Mouse (Mus musculus): Measurements from ENCODE around the gene Pou2f3. TPM values are rescaled to one million over a fixed set of nuclear protein-coding genes. Genes with fewer than 3 reads are reported as not detected.

Gene Pou2f3
- polyA plus RNA-seq, 1 experiment from 2014 or later: 0.89 TPM

DNA sequence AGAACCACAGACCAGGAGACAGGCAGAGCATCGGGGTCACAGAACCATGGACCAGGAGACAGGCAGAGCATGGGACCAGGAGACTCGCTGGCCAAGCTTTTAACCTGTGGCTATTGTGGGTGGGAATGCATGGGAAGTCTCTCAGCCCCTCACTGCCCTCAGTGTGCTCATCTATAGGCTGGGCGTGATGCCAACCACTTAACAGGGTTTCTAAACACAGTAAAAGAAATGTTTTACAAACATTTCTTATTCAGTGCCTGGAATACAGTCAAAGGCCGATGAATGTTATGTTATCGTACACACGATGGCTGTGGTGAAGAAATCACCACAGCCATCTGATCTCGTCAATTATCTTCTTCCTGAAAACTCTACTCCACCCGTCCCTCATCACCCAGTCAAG lies 43.1 kb downstream of the Pou2f3 start:
- Histone ChIP-seq H3K27ac (ENCODE audit: low read depth) (no peak overlapping the region), H3K9ac (ENCODE audit: low read length) (no peak overlapping the region), H3K27me3 (replicated peaks; ENCODE audit: control insufficient read depth, insufficient read depth, low read length) (no peaks in the 10 kb centered on the region), H3K36me3 (ENCODE audit: control insufficient read depth, insufficient read depth, low read length) (no peaks in the 10 kb centered on the region), H3K4me2 (ENCODE audit: low read length) (no peak overlapping the region), H3K4me1 (replicated peaks; ENCODE audit: control insufficient read depth, insufficient read depth, low read length) (no peaks in the 10 kb centered on the region; the same call in 1 of the 2 replicates), H3K4me3 (ENCODE audit: low read depth, low read length) (no peak overlapping the region), H3K9me3 (ENCODE audit: control insufficient read depth, low read length) (0 out of 2 replicates have a peak, but pooled peaks cover 2% of the 10 kb centered on the region)
- ATAC-seq (replicated peaks; ENCODE audit: low FRiP score, low TSS enrichment, low read depth): no peak
- no peak for DNase-seq (ENCODE audit: low spot score)
- 50% methylated on average over 8 of the region's 8 CpGs for WGBS

DNA sequence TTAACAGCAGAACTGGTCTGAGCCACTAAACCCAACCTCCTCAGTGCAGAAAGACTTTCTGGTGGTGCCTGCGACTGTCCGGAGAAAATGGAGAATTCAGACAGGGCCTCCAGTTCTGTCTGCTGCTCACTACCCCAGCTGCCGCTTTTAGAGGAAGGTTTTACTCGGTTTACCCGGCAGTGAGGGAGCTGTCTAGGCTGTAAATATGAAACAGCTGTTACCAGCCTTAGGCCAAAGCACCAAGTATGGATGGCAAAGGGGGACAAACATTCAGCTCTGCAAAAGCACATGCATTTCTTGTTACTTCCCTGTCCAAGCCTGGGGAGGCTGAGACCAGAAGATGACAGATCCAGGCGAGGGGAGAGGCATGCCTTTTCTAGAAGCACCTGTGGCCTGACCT lies 43.8 kb downstream of the Pou2f3 start:
- DNase-seq (ENCODE audit: low spot score): no peak
- Histone ChIP-seq H3K4me1 (replicated peaks; ENCODE audit: control insufficient read depth, insufficient read depth, low read length) (no peaks in the 10 kb centered on the region; the same call in 1 of the 2 replicates), H3K9me3 (ENCODE audit: control insufficient read depth, low read length) (0 out of 2 replicates have a peak, but pooled peaks cover 2% of the 10 kb centered on the region), H3K4me2 (ENCODE audit: low read length) (no peak overlapping the region), H3K27me3 (replicated peaks; ENCODE audit: control insufficient read depth, insufficient read depth, low read length) (no peaks in the 10 kb centered on the region), H3K4me3 (ENCODE audit: low read depth, low read length) (no peak overlapping the region), H3K36me3 (ENCODE audit: control insufficient read depth, insufficient read depth, low read length) (no peaks in the 10 kb centered on the region), H3K27ac (ENCODE audit: low read depth) (no peak overlapping the region), H3K9ac (ENCODE audit: low read length) (no peak overlapping the region)
- ATAC-seq (replicated peaks; ENCODE audit: low FRiP score, low TSS enrichment, low read depth): no peak
- WGBS: 57% methylated on average over 6 of the region's 6 CpGs

DNA sequence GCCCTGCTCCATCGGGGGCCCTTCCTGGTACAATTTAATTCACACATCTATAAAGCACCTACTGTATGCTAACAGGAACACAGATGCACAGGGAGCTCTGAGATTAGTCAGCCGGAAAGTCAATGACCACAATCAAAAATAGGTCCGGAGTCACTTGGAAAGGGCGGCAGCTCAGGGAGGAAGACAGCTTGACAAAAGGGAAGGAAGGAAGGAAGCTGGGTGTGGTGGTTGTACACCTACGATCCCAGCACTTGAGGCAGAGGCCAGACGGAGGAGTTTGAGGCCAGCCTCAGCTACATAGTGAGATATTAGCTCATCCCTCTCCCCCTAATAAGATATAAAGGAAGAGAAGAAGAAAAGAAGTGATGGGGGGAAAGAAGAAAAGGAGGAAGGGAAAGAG lies 54.2 kb downstream of the Pou2f3 start:
- Histone ChIP-seq H3K4me3 (ENCODE audit: low read depth, low read length) (no peak overlapping the region), H3K4me2 (ENCODE audit: low read length) (no peak overlapping the region), H3K4me1 (replicated peaks; ENCODE audit: control insufficient read depth, insufficient read depth, low read length) (no peaks in the 10 kb centered on the region), H3K9ac (ENCODE audit: low read length) (no peak overlapping the region), H3K36me3 (ENCODE audit: control insufficient read depth, insufficient read depth, low read length) (no peaks in the 10 kb centered on the region), H3K9me3 (ENCODE audit: control insufficient read depth, low read length) (no peaks in the 10 kb centered on the region), H3K27me3 (replicated peaks; ENCODE audit: control insufficient read depth, insufficient read depth, low read length) (no peaks in the 10 kb centered on the region), H3K27ac (ENCODE audit: low read depth) (no peak overlapping the region)
- DNase-seq (ENCODE audit: low spot score) (no peak), ATAC-seq (replicated peaks; ENCODE audit: low FRiP score, low TSS enrichment, low read depth) (no peak)
- WGBS: 83% methylated on average over 6 of the region's 6 CpGs

DNA sequence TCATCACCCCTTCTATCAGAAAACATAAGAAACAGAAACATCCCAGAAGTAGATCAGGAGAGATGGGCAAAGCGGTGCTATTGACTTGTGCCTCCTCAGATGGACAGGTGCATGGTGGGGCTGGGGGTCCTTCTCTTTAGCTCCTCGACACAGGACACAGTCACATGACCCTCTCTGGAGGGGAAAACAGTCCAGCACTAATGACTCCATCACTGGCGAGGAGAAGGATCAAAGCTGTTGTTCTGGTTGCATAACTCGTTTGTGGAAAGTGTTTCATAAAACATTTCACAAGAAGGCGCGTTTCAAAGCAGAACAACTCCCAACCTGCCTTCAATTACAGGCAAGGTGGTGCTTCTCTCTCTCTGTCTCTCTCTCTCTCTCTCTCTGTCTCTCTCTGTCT lies 58.4 kb downstream of the Pou2f3 start:
- DNase-seq (ENCODE audit: low spot score) (no peak), ATAC-seq (replicated peaks; ENCODE audit: low FRiP score, low TSS enrichment, low read depth) (no peak)
- Histone ChIP-seq H3K9me3 (ENCODE audit: control insufficient read depth, low read length) (no peaks in the 10 kb centered on the region), H3K4me1 (replicated peaks; ENCODE audit: control insufficient read depth, insufficient read depth, low read length) (0 out of 2 replicates have a peak, but pooled peaks cover 5% of the 10 kb centered on the region), H3K36me3 (ENCODE audit: control insufficient read depth, insufficient read depth, low read length) (no peaks in the 10 kb centered on the region), H3K27me3 (replicated peaks; ENCODE audit: control insufficient read depth, insufficient read depth, low read length) (no peaks in the 10 kb centered on the region), H3K4me2 (ENCODE audit: low read length) (no peak overlapping the region), H3K9ac (ENCODE audit: low read length) (no peak overlapping the region), H3K4me3 (ENCODE audit: low read depth, low read length) (no peak overlapping the region), H3K27ac (ENCODE audit: low read depth) (no peak overlapping the region)
- 85% methylated on average over 6 of the region's 6 CpGs for WGBS

DNA sequence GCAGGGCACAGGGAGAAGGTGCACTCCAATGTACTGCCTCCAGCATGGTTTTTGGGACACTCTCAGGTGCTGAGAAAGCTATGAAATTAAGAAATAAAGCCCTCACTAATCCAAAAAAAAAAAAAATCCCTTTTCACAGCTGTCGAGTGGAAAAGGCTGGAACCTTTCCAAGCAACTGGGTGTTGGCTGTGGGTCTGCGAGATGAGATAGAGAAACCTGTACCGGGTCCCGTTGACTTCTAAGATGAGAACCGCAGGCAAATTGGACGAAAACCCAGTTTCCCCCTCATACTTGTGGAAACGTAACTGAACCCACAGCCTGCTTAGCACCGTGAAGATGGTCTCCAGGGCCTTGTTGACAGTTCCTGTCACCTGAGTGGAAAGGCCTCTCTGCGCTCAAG lies 59.2 kb downstream of the Pou2f3 start:
- ATAC-seq (replicated peaks; ENCODE audit: low FRiP score, low TSS enrichment, low read depth) (no peak), DNase-seq (ENCODE audit: low spot score) (no peak)
- H3K9ac ChIP-seq (ENCODE audit: low read length): no peak overlapping the region
- no peaks in the 10 kb centered on the region for H3K36me3 ChIP-seq (ENCODE audit: control insufficient read depth, insufficient read depth, low read length)
- H3K4me3 ChIP-seq (ENCODE audit: low read depth, low read length): no peak overlapping the region
- 0 out of 2 replicates have a peak, but pooled peaks cover 5% of the 10 kb centered on the region for H3K4me1 ChIP-seq (replicated peaks; ENCODE audit: control insufficient read depth, insufficient read depth, low read length)
- 74% methylated on average over 9 of the region's 9 CpGs for WGBS
- no peaks in the 10 kb centered on the region for H3K27me3 ChIP-seq (replicated peaks; ENCODE audit: control insufficient read depth, insufficient read depth, low read length)
- no peaks in the 10 kb centered on the region for H3K9me3 ChIP-seq (ENCODE audit: control insufficient read depth, low read length)
- no peak overlapping the region for H3K27ac ChIP-seq (ENCODE audit: low read depth)
- no peak overlapping the region for H3K4me2 ChIP-seq (ENCODE audit: low read length)

DNA sequence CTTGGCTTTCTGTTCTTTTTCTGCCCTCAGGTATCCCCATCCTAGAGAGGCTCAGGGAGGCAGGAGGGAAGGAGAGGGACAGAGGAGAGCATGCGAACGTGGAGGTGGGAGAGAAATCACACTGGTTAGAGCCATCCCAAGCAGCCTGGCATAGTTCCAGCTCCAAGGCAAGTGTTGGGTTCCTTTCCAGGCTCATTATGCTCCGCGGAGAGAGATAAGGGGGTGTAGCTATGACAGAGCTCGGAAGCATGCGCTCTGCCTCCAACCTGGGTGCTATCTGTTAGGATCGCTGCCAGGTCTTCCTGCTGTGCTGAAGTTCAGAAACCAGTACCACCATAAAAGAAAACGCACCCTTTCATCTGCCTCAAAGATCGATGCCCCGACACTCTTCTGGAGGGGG lies 60.1 kb downstream of the Pou2f3 start:
- peak; percentile 87 for ATAC-seq (replicated peaks; ENCODE audit: low FRiP score, low TSS enrichment, low read depth)
- WGBS: 22% methylated on average over 10 of the region's 10 CpGs

DNA sequence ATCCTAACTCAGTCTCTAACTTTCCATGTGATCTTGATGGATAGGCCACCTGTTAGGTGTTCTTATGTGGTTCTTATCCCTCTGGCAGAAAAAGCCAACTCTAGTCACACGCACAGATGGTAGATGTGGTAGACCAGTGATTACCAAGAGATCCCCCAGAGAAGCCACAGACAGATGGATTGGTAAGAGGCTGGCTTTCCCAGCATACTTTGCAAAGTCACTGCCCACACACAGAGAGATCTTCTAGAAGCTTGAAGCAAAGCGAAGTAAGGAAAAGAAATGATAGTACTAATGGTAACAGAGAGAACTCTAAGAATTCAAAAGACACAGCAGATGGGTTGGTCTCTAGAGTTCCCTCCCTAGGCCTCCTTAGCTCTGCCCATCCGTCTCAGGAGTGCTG lies 60.7 kb downstream of the Pou2f3 start:
- H3K27ac ChIP-seq (ENCODE audit: low read depth): no peak overlapping the region
- H3K9ac ChIP-seq (ENCODE audit: low read length): no peak overlapping the region
- no peak for DNase-seq (ENCODE audit: low spot score)
- H3K36me3 ChIP-seq (ENCODE audit: control insufficient read depth, insufficient read depth, low read length): no peaks in the 10 kb centered on the region
- peaks cover 5% of the 10 kb centered on the region; the same call in 1 of the 2 replicates for H3K4me1 ChIP-seq (replicated peaks; ENCODE audit: control insufficient read depth, insufficient read depth, low read length)
- H3K4me2 ChIP-seq (ENCODE audit: low read length): no peak overlapping the region
- 79% methylated on average over 3 of the region's 3 CpGs for WGBS
- H3K27me3 ChIP-seq (replicated peaks; ENCODE audit: control insufficient read depth, insufficient read depth, low read length): no peaks in the 10 kb centered on the region
- H3K9me3 ChIP-seq (ENCODE audit: control insufficient read depth, low read length): no peaks in the 10 kb centered on the region
- ATAC-seq (replicated peaks; ENCODE audit: low FRiP score, low TSS enrichment, low read depth): no peak
- H3K4me3 ChIP-seq (ENCODE audit: low read depth, low read length): no peak overlapping the region

More for the DNA sequence above, 60.1 kb downstream of the Pou2f3 start:
- Histone ChIP-seq H3K27ac (ENCODE audit: low read depth) (no peak overlapping the region), H3K9me3 (ENCODE audit: control insufficient read depth, low read length) (no peaks in the 10 kb centered on the region), H3K9ac (ENCODE audit: low read length) (no peak overlapping the region), H3K36me3 (ENCODE audit: control insufficient read depth, insufficient read depth, low read length) (no peaks in the 10 kb centered on the region), H3K4me3 (ENCODE audit: low read depth, low read length) (no peak overlapping the region), H3K27me3 (replicated peaks; ENCODE audit: control insufficient read depth, insufficient read depth, low read length) (no peaks in the 10 kb centered on the region), H3K4me1 (replicated peaks; ENCODE audit: control insufficient read depth, insufficient read depth, low read length) (0 out of 2 replicates have a peak, but pooled peaks cover 5% of the 10 kb centered on the region), H3K4me2 (ENCODE audit: low read length) (peak overlapping the region; percentile 25)
- DNase-seq (ENCODE audit: low spot score): peak; percentile 59

DNA sequence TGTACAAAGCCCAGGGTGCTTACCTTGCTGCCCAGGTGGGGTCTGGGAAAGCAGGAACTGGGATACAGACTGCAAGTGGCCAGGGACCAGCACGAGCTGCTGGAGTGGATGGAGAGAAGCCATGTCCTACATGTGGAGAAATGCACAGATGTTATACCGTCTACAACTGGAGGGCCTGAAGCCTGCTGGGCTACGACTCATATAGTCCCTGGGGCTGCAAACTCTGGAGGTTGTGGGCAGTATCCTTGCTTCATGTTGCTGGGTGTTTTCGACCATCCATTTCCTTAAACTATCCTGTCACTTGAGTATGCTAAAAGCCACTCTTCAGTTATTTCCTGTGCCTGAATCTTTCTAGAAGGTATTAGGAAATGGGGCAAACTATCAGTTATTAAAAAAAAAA lies 65.0 kb downstream of the Pou2f3 start:
- H3K36me3 ChIP-seq (ENCODE audit: control insufficient read depth, insufficient read depth, low read length): no peaks in the 10 kb centered on the region
- ATAC-seq (replicated peaks; ENCODE audit: low FRiP score, low TSS enrichment, low read depth) (no peak), DNase-seq (ENCODE audit: low spot score) (no peak)
- no peaks in the 10 kb centered on the region for H3K27me3 ChIP-seq (replicated peaks; ENCODE audit: control insufficient read depth, insufficient read depth, low read length)
- no peak overlapping the region for H3K4me2 ChIP-seq (ENCODE audit: low read length)
- H3K9me3 ChIP-seq (ENCODE audit: control insufficient read depth, low read length): no peaks in the 10 kb centered on the region
- no peak overlapping the region for H3K27ac ChIP-seq (ENCODE audit: low read depth)
- H3K4me1 ChIP-seq (replicated peaks; ENCODE audit: control insufficient read depth, insufficient read depth, low read length): peaks cover 8% of the 10 kb centered on the region; the same call in 1 of the 2 replicates
- no peak overlapping the region for H3K4me3 ChIP-seq (ENCODE audit: low read depth, low read length)
- 88% methylated on average over 4 of the region's 4 CpGs for WGBS
- H3K9ac ChIP-seq (ENCODE audit: low read length): no peak overlapping the region

DNA sequence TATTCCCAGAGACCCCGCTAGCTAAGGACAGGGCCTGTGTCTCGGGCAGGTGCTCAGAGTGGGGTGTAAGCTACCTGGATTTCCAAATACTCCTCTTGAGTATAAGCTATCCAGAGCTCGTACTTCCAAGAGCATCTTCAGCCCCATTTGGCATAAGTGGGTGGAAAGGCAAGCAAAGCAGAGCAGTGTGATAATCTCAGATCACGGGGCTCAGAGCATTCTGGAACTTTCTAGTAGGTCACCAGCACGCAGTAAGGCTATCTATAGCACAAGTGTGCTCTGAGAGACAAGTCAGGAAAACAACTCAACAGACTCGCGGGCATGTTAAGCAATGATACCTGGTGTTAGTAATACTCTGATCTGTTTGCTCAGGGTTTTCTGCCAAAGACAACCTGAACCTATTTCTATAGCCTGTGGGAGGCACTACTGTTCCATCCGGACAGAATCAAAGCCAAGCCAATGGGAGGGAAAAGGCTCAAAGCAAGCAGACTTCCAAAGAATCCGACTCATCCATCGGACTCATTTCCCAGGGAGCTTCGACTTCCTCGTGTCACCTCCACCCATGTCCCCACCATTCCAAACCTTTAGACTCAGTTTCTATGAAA lies 65.9 kb downstream of the Pou2f3 start:
- H3K4me1 ChIP-seq (replicated peaks; ENCODE audit: control insufficient read depth, insufficient read depth, low read length): peaks cover 3% of the 10 kb centered on the region; the same call in 1 of the 2 replicates
- ATAC-seq (replicated peaks; ENCODE audit: low FRiP score, low TSS enrichment, low read depth): no peak
- no peak overlapping the region for H3K4me2 ChIP-seq (ENCODE audit: low read length)
- no peaks in the 10 kb centered on the region for H3K9me3 ChIP-seq (ENCODE audit: control insufficient read depth, low read length)
- DNase-seq (ENCODE audit: low spot score): no peak
- no peaks in the 10 kb centered on the region for H3K36me3 ChIP-seq (ENCODE audit: control insufficient read depth, insufficient read depth, low read length)
- H3K9ac ChIP-seq (ENCODE audit: low read length): no peak overlapping the region
- no peak overlapping the region for H3K27ac ChIP-seq (ENCODE audit: low read depth)
- no peak overlapping the region for H3K4me3 ChIP-seq (ENCODE audit: low read depth, low read length)
- H3K27me3 ChIP-seq (replicated peaks; ENCODE audit: control insufficient read depth, insufficient read depth, low read length): no peaks in the 10 kb centered on the region
- 72% methylated on average over 12 of the region's 12 CpGs for WGBS
